Mouse (Mus musculus) kidney, postnatal 0 days (tissue): ENCODE results near the gene Tex21. TPM values are rescaled to one million over a fixed set of nuclear protein-coding genes. Genes with fewer than 3 reads are reported as not detected.
A peak's percentile ranks its signal among the peaks of the same experiment; 100 is the strongest.
"Not testable (repeated sequence)": the region's sequence is repeated elsewhere in the genome, so short reads cannot be mapped to it uniquely, and the experiment has no call there.

Source experiments
- ATAC-seq: fragments of 200-750 bp; cut with Nextera tagmentation; replicated peaks from 2 replicates; pipeline ENCODE4 v1.8.0; 2017; ENCODE audit warnings: low read depth, moderate number of reproducible peaks, moderate TSS enrichment, moderate library complexity; ENCODE audit not compliant: low FRiP score
- DNase-seq: peaks from one replicate; pipeline ENCODE4 v3.0.0-alpha.2; 2016; ENCODE audit warnings: low spot score
- H3K27ac ChIP-seq: fragments of 300-500 bp; sonication (generic); 2 replicates; pipeline ENCODE4 v1.5.1; 2014; ENCODE audit warnings: mild to moderate bottlenecking
- H3K27me3 ChIP-seq: fragments of 300-500 bp; sonication (generic); 2 replicates; pipeline ENCODE4 v1.6.1; 2014; ENCODE audit warnings: low read length, mixed read lengths; ENCODE audit not compliant: insufficient read depth
- H3K36me3 ChIP-seq: fragments of 300-500 bp; sonication (generic); 2 replicates; pipeline ENCODE4 v1.6.1; 2014; ENCODE audit warnings: low read length, mixed read lengths; ENCODE audit not compliant: insufficient read depth
- H3K4me1 ChIP-seq: fragments of 300-500 bp; sonication (generic); replicated peaks from 2 replicates; pipeline ENCODE4 v1.6.1; 2014; ENCODE audit warnings: antibody characterized with exemption, low read length, mixed read lengths; ENCODE audit not compliant: insufficient read depth
- H3K4me2 ChIP-seq: fragments of 300-500 bp; sonication (generic); 2 replicates; pipeline ENCODE4 v1.6.1; 2014; ENCODE audit warnings: mild to moderate bottlenecking, low read length, moderate library complexity, mixed read lengths
- H3K4me3 ChIP-seq: fragments of 300-500 bp; sonication (generic); replicated peaks from 2 replicates; pipeline ENCODE4 v1.5.1; 2014; ENCODE audit warnings: low read depth, low read length
- H3K9ac ChIP-seq: fragments of 300-500 bp; sonication (generic); 2 replicates; pipeline ENCODE4 v1.6.1; 2014; ENCODE audit warnings: low read depth, low read length
- H3K9me3 ChIP-seq: fragments of 300-500 bp; sonication (generic); replicated peaks from 2 replicates; pipeline ENCODE4 v1.6.1; 2016; ENCODE audit warnings: low read length, inconsistent platforms, mixed read lengths
- CTCF ChIP-seq: IDR thresholded peaks from 2 replicates; pipeline ENCODE4 v1.5.1; 2016; ENCODE audit warnings: antibody characterized with exemption, low read depth, mild to moderate bottlenecking, moderate library complexity
- WGBS: fragments of 180-500 bp; shearing (Covaris S2); extraction: QIAGEN DNeasy Blood & Tissue Kit; methylation state at CpG from one replicate; pipeline ENCODE4 v1.1.7; 2014; 5-methylcytosine and 5-hydroxymethylcytosine counted together
- polyA plus RNA-seq: library from polyadenylated mRNA; unstranded; fragments of >200 nt; fragmentation: Nextera tagmentation; extraction: Ambion mirVana; gene quantifications from 2 replicates; pipeline ENCODE4 v1.2.1, GENCODE M21; 2015

The Tex21 gene
- polyA plus RNA-seq, 1 experiment from 2014 or later, result 0.08 TPM

DNA sequence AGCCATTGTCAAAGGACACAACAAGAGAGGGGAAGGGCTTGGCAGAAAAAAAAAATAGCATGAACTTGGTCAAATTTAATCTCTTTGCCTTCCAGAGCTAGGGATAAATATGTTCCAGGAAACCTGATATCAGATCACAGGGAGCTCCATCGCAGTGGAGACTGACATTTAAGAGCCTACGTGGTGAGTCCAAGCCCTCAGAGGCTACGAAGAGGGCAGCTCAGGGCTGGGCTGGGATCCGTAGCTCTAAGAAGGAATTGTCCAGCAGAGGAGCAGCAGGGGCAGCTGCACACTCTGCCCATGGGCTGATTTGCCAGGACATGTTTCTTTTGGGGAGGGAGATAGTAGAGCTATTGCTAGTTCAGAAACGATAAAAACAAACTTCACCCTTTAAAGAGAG lies 80.9 kb downstream of the Tex21 start:
- H3K36me3 ChIP-seq, result no peaks in the 10 kb centered on the region
- ATAC-seq (no peak), DNase-seq (no peak)
- no peak overlapping the region for H3K4me2 ChIP-seq
- H3K27ac ChIP-seq, result no peak overlapping the region
- no peak overlapping the region for H3K4me3 ChIP-seq
- WGBS, result 23% methylated on average over 5 of the region's 5 CpGs
- H3K9me3 ChIP-seq, result no peaks in the 10 kb centered on the region
- H3K27me3 ChIP-seq, result no peaks in the 10 kb centered on the region
- TF ChIP-seq CTCF, result no peak
- no peak overlapping the region for H3K9ac ChIP-seq
- H3K4me1 ChIP-seq, result no peaks in the 10 kb centered on the region

DNA sequence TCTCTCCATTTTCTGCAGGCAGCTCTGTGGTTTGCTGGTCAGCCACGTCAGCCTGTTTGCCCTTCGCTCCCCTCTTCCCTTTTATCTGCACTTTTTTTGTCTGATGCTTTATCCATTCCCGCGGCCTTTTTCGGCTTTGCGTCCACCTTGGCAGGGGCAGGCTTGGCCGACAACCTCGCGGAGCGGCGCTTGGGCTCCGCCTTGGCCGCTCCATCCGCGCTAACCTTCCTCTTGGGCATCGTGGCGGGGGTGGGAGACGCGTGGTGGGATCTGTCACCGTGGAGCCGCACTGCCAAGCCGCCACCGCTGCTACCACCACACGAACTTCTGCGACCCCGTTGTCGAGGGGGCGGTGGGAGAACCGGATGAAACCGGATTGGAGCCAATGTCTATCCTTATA lies 94.2 kb downstream of the Tex21 start:
- not testable (repeated sequence) for H3K27me3 ChIP-seq, DNase-seq, H3K36me3 ChIP-seq, H3K9me3 ChIP-seq, H3K9ac ChIP-seq, ATAC-seq, H3K4me1 ChIP-seq, H3K27ac ChIP-seq
- WGBS, result 16% methylated on average over 30 of the region's 30 CpGs
- H3K4me2 ChIP-seq, result peak overlapping the region; percentile 49
- H3K4me3 ChIP-seq, result 0 out of 2 replicates have a peak overlapping the region, but pooled peaks have one; percentile 22

Other genes starting within 250 kb of the Tex21 start
- 0.68 and 0.75 TPM in 2 replicates for gene Esr2, start 69.5 kb downstream of the Tex21 start, polyA plus RNA-seq
- 94.0 and 106 TPM in 2 replicates for gene Mthfd1, start 8.6 kb upstream of the Tex21 start, polyA plus RNA-seq
- gene Akap5, start 78.1 kb upstream of the Tex21 start, polyA plus RNA-seq, result 0.43 and 0.54 TPM in 2 replicates
- 13.0 and 13.2 TPM in 2 replicates for gene Zbtb25, start 122.9 kb upstream of the Tex21 start, polyA plus RNA-seq
- gene Zbtb1, start 123.5 kb upstream of the Tex21 start, polyA plus RNA-seq, result 8.2 and 9.0 TPM in 2 replicates
- 12.4 and 14.6 TPM in 2 replicates for gene Hspa2, start 157.4 kb upstream of the Tex21 start, polyA plus RNA-seq
- gene Ppp1r36, start 170.8 kb upstream of the Tex21 start, polyA plus RNA-seq, result 7.2 and 7.5 TPM in 2 replicates